Mouse (Mus musculus): ENCODE data around the gene Gm8764. TPM values are rescaled to one million over a fixed set of nuclear protein-coding genes. Genes with fewer than 3 reads are reported as not detected.
"Not testable (repeated sequence)": the region's sequence is repeated elsewhere in the genome, so short reads cannot be mapped to it uniquely, and the experiment has no call there.

Gm8764 gene
- total RNA-seq (2014; rRNA removed) (not detected in 2 replicates), polyA plus RNA-seq (2012; rRNA removed) (not detected in 2 replicates)

GRCm38 (mm10) chr10:104159706-104160105 is at the start of gene Gm8764:
TSS of gene Gm8764 (plus strand) at chr10:104160006.
- not testable (repeated sequence) for H3K4me3 ChIP-seq (ENCODE audit: insufficient read depth, low read depth, low read length); H3K36me3 ChIP-seq (ENCODE audit: control insufficient read depth, insufficient read depth, low read length); H3K27me3 ChIP-seq (ENCODE audit: control insufficient read depth, insufficient read depth, low read length); H3K9ac ChIP-seq (ENCODE audit: low read depth, low read length); H3K27ac ChIP-seq (replicated peaks; ENCODE audit: insufficient read depth, low read depth, low read length); H3K4me1 ChIP-seq (ENCODE audit: control insufficient read depth, insufficient read depth, low read length); H3K79me2 ChIP-seq (ENCODE audit: control insufficient read depth, insufficient read depth, low read length); DNase-seq (ENCODE audit: extremely low read depth, low read depth, low spot score)
- WGBS = no CpG with 5 or more reads among the region's 3 CpGs

- H3K4me1 ChIP-seq (ENCODE audit: control insufficient read depth, insufficient read depth, low read length) = no peaks in the 10 kb centered on the region
- H3K27ac ChIP-seq (replicated peaks; ENCODE audit: insufficient read depth, low read depth, low read length) = no peak overlapping the region
- no peaks in the 10 kb centered on the region for H3K27me3 ChIP-seq (ENCODE audit: control insufficient read depth, insufficient read depth, low read length)
- no peaks in the 10 kb centered on the region for H3K36me3 ChIP-seq (ENCODE audit: control insufficient read depth, insufficient read depth, low read length)
- peak; percentile 23 for DNase-seq (ENCODE audit: extremely low read depth, low read depth, low spot score)
- no peak overlapping the region for H3K4me3 ChIP-seq (ENCODE audit: insufficient read depth, low read depth, low read length)
- TF ChIP-seq CTCF (IDR thresholded peaks at IDR 0.05; ENCODE audit: low read depth, low read length) (no peak), POLR2A (IDR thresholded peaks at IDR 0.05; ENCODE audit: extremely low read depth, insufficient read depth, low read length) (no peak)
- 83% methylated on average over 3 of the region's 3 CpGs for WGBS
- no peaks in the 10 kb centered on the region for H3K79me2 ChIP-seq (ENCODE audit: control insufficient read depth, insufficient read depth, low read length)
- H3K9ac ChIP-seq (ENCODE audit: low read depth, low read length) = no peak overlapping the region
Measured at GRCm38 (mm10) chr10:104110044-104110443, 49.8 kb upstream of the Gm8764 start.

GRCm38 (mm10) chr10:104118312-104118711 is 41.5 kb upstream of the Gm8764 start:
- H3K9ac ChIP-seq (ENCODE audit: low read depth, low read length) = no peak overlapping the region
- no peaks in the 10 kb centered on the region for H3K27me3 ChIP-seq (ENCODE audit: control insufficient read depth, insufficient read depth, low read length)
- 64% methylated on average over 2 of the region's 2 CpGs for WGBS
- TF ChIP-seq POLR2A (IDR thresholded peaks at IDR 0.05; ENCODE audit: extremely low read depth, insufficient read depth, low read length) = no peak
- TF ChIP-seq CTCF (IDR thresholded peaks at IDR 0.05; ENCODE audit: low read depth, low read length) = no peak
- DNase-seq (ENCODE audit: extremely low read depth, low read depth, low spot score) = no peak
- no peak overlapping the region for H3K27ac ChIP-seq (replicated peaks; ENCODE audit: insufficient read depth, low read depth, low read length)
- no peak overlapping the region for H3K4me3 ChIP-seq (ENCODE audit: insufficient read depth, low read depth, low read length)
- no peaks in the 10 kb centered on the region for H3K36me3 ChIP-seq (ENCODE audit: control insufficient read depth, insufficient read depth, low read length)
- H3K79me2 ChIP-seq (ENCODE audit: control insufficient read depth, insufficient read depth, low read length) = no peaks in the 10 kb centered on the region
- no peaks in the 10 kb centered on the region for H3K4me1 ChIP-seq (ENCODE audit: control insufficient read depth, insufficient read depth, low read length)

GRCm38 (mm10) chr10:104142687-104143086 is 17.1 kb upstream of the Gm8764 start, which contains the start of gene Gm21293:
TSS of gene Gm21293 (plus strand) at chr10:104142987.
- not testable (repeated sequence) for H3K4me3 ChIP-seq (ENCODE audit: insufficient read depth, low read depth, low read length); H3K27ac ChIP-seq (replicated peaks; ENCODE audit: insufficient read depth, low read depth, low read length); H3K36me3 ChIP-seq (ENCODE audit: control insufficient read depth, insufficient read depth, low read length); DNase-seq (ENCODE audit: extremely low read depth, low read depth, low spot score); H3K4me1 ChIP-seq (ENCODE audit: control insufficient read depth, insufficient read depth, low read length); H3K79me2 ChIP-seq (ENCODE audit: control insufficient read depth, insufficient read depth, low read length); H3K27me3 ChIP-seq (ENCODE audit: control insufficient read depth, insufficient read depth, low read length); H3K9ac ChIP-seq (ENCODE audit: low read depth, low read length)
- no CpG with 5 or more reads among the region's 3 CpGs for WGBS

- not testable (repeated sequence) for H3K9ac ChIP-seq (ENCODE audit: low read depth, low read length); H3K4me3 ChIP-seq (ENCODE audit: insufficient read depth, low read depth, low read length); H3K27me3 ChIP-seq (ENCODE audit: control insufficient read depth, insufficient read depth, low read length); H3K27ac ChIP-seq (replicated peaks; ENCODE audit: insufficient read depth, low read depth, low read length); H3K79me2 ChIP-seq (ENCODE audit: control insufficient read depth, insufficient read depth, low read length); DNase-seq (ENCODE audit: extremely low read depth, low read depth, low spot score); H3K4me1 ChIP-seq (ENCODE audit: control insufficient read depth, insufficient read depth, low read length); H3K36me3 ChIP-seq (ENCODE audit: control insufficient read depth, insufficient read depth, low read length)
- no CpG with 5 or more reads among the region's 3 CpGs for WGBS
Measured at GRCm38 (mm10) chr10:104151197-104151596, 8.6 kb upstream of the Gm8764 start, which contains the start of gene Gm6763. TSS of gene Gm6763 (plus strand) at chr10:104151497.

- H3K27ac ChIP-seq (replicated peaks; ENCODE audit: insufficient read depth, low read depth, low read length); H3K36me3 ChIP-seq (ENCODE audit: control insufficient read depth, insufficient read depth, low read length); H3K9ac ChIP-seq (ENCODE audit: low read depth, low read length); H3K4me3 ChIP-seq (ENCODE audit: insufficient read depth, low read depth, low read length); H3K27me3 ChIP-seq (ENCODE audit: control insufficient read depth, insufficient read depth, low read length); H3K4me1 ChIP-seq (ENCODE audit: control insufficient read depth, insufficient read depth, low read length); H3K79me2 ChIP-seq (ENCODE audit: control insufficient read depth, insufficient read depth, low read length); DNase-seq (ENCODE audit: extremely low read depth, low read depth, low spot score): not testable (repeated sequence)
- WGBS = no CpG with 5 or more reads among the region's 3 CpGs
Measured at GRCm38 (mm10) chr10:104168215-104168614, 8.4 kb downstream of the Gm8764 start, which contains the start of gene Gm21304. TSS of gene Gm21304 (plus strand) at chr10:104168515.

- H3K9ac ChIP-seq (ENCODE audit: low read depth, low read length); H3K79me2 ChIP-seq (ENCODE audit: control insufficient read depth, insufficient read depth, low read length); H3K27ac ChIP-seq (replicated peaks; ENCODE audit: insufficient read depth, low read depth, low read length); H3K27me3 ChIP-seq (ENCODE audit: control insufficient read depth, insufficient read depth, low read length); DNase-seq (ENCODE audit: extremely low read depth, low read depth, low spot score); H3K4me1 ChIP-seq (ENCODE audit: control insufficient read depth, insufficient read depth, low read length); H3K36me3 ChIP-seq (ENCODE audit: control insufficient read depth, insufficient read depth, low read length); H3K4me3 ChIP-seq (ENCODE audit: insufficient read depth, low read depth, low read length): not testable (repeated sequence)
- no CpG with 5 or more reads among the region's 3 CpGs for WGBS
Measured at GRCm38 (mm10) chr10:104176724-104177123, 16.9 kb downstream of the Gm8764 start, which contains the start of gene Gm21312. TSS of gene Gm21312 (plus strand) at chr10:104177024.

GRCm38 (mm10) chr10:104185233-104185632 is 25.4 kb downstream of the Gm8764 start, which contains the start of gene Gm20765:
TSS of gene Gm20765 (plus strand) at chr10:104185533.
- H3K4me1 ChIP-seq (ENCODE audit: control insufficient read depth, insufficient read depth, low read length); DNase-seq (ENCODE audit: extremely low read depth, low read depth, low spot score); H3K4me3 ChIP-seq (ENCODE audit: insufficient read depth, low read depth, low read length); H3K79me2 ChIP-seq (ENCODE audit: control insufficient read depth, insufficient read depth, low read length); H3K9ac ChIP-seq (ENCODE audit: low read depth, low read length); H3K27me3 ChIP-seq (ENCODE audit: control insufficient read depth, insufficient read depth, low read length); H3K27ac ChIP-seq (replicated peaks; ENCODE audit: insufficient read depth, low read depth, low read length); H3K36me3 ChIP-seq (ENCODE audit: control insufficient read depth, insufficient read depth, low read length): not testable (repeated sequence)
- WGBS = no CpG with 5 or more reads among the region's 3 CpGs

GRCm38 (mm10) chr10:104193742-104194141 is 33.9 kb downstream of the Gm8764 start, which contains the start of gene Gm4340:
TSS of gene Gm4340 (plus strand) at chr10:104194042.
- not testable (repeated sequence) for H3K4me3 ChIP-seq (ENCODE audit: insufficient read depth, low read depth, low read length); H3K79me2 ChIP-seq (ENCODE audit: control insufficient read depth, insufficient read depth, low read length); H3K27me3 ChIP-seq (ENCODE audit: control insufficient read depth, insufficient read depth, low read length); H3K36me3 ChIP-seq (ENCODE audit: control insufficient read depth, insufficient read depth, low read length); H3K4me1 ChIP-seq (ENCODE audit: control insufficient read depth, insufficient read depth, low read length); DNase-seq (ENCODE audit: extremely low read depth, low read depth, low spot score); H3K27ac ChIP-seq (replicated peaks; ENCODE audit: insufficient read depth, low read depth, low read length); H3K9ac ChIP-seq (ENCODE audit: low read depth, low read length)
- no CpG with 5 or more reads among the region's 3 CpGs for WGBS

Measured in liver, adult 2 months (tissue).